Mouse (Mus musculus): ENCODE measurements around the gene Cradd. TPM values are rescaled to one million over a fixed set of nuclear protein-coding genes. Genes with fewer than 3 reads are reported as not detected.

The Cradd gene
- polyA plus RNA-seq, 2 experiments: 3.2 to 3.6 TPM

- 74% methylated on average over 7 of the region's 7 CpGs for WGBS (ENCODE audit: insufficient replicate concordance)
- ATAC-seq (ENCODE audit: insufficient read depth) (no peak), DNase-seq (ENCODE audit: low read depth in 3 of 3, low spot score in 3 of 3) (no peak)
- no peaks in the 10 kb centered on the region for H3K36me3 ChIP-seq (replicated peaks; ENCODE audit: control insufficient read depth, insufficient read depth, low read depth)
- no peak overlapping the region for H3K9ac ChIP-seq (replicated peaks)
- no peak for TF ChIP-seq EP300 (IDR thresholded peaks at IDR 0.05; ENCODE audit: low read depth)
- no peak overlapping the region for H3K4me3 ChIP-seq (ENCODE audit: insufficient read depth in 1 of 2, low read depth in 2 of 2, low read length in 2 of 2)
- no peak overlapping the region for H3K4me2 ChIP-seq (ENCODE audit: low read depth)
- H3K27me3 ChIP-seq (ENCODE audit: control insufficient read depth, insufficient read depth, low read length): peaks cover 15% of the 10 kb centered on the region
- no peak overlapping the region for H3K27ac ChIP-seq
- H3K9me3 ChIP-seq (ENCODE audit: control insufficient read depth, low read length): no peaks in the 10 kb centered on the region
- peaks cover 0 to 7% of the 10 kb centered on the region in 2 experiments; a peak in 2 of 4 replicates for H3K4me1 ChIP-seq (replicated peaks; ENCODE audit: control insufficient read depth in 2 of 2, insufficient read depth in 2 of 2, low read length in 1 of 2)
These were observed 54.8 kb downstream of the Cradd start for GRCm38 (mm10) chr10:95269151-95269550.

DNA sequence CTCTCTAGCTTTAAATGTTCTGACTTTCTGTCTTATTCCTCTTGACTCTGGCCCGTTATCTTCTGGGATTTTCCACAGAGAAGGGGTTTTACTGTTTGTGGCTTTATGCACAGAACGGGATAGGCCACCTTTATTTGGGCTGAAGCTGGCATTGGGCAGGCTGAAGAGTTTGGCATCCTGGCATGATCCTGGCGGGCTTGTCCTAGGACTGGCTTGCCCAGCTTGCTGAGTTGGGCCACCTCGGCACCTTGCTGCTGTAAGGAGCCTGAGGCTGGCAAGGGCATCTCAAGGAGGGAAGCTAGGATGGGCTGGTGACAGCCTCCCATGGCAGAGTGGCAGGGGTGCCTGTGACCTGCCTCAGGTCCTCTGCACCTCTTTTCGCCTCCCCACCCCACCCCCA, 55.6 kb downstream of the Cradd start:
- Histone ChIP-seq H3K9me3 (ENCODE audit: control insufficient read depth, low read length) (no peaks in the 10 kb centered on the region), H3K27ac (no peak overlapping the region), H3K36me3 (replicated peaks; ENCODE audit: control insufficient read depth, insufficient read depth, low read depth) (no peaks in the 10 kb centered on the region), H3K4me2 (ENCODE audit: low read depth) (no peak overlapping the region), H3K27me3 (ENCODE audit: control insufficient read depth, insufficient read depth, low read length) (peaks cover 16% of the 10 kb centered on the region), H3K4me1 (replicated peaks; ENCODE audit: control insufficient read depth in 2 of 2, insufficient read depth in 2 of 2, low read length in 1 of 2) (peaks cover 0 to 7% of the 10 kb centered on the region in 2 experiments; a peak in 2 of 4 replicates), H3K9ac (replicated peaks) (no peak overlapping the region), H3K4me3 (ENCODE audit: insufficient read depth in 1 of 2, low read depth in 2 of 2, low read length in 2 of 2) (no peak overlapping the region)
- whole genome bisulfite sequencing (ENCODE audit: insufficient replicate concordance): 58% methylated on average over 5 of the region's 5 CpGs
- TF ChIP-seq CTCF (IDR thresholded peaks at IDR 0.05; ENCODE audit: low read depth) (no peak), EP300 (IDR thresholded peaks at IDR 0.05; ENCODE audit: low read depth) (no peak)
- ATAC-seq (ENCODE audit: insufficient read depth) (no peak), DNase-seq (ENCODE audit: low read depth in 3 of 3, low spot score in 3 of 3) (no peak)

DNA sequence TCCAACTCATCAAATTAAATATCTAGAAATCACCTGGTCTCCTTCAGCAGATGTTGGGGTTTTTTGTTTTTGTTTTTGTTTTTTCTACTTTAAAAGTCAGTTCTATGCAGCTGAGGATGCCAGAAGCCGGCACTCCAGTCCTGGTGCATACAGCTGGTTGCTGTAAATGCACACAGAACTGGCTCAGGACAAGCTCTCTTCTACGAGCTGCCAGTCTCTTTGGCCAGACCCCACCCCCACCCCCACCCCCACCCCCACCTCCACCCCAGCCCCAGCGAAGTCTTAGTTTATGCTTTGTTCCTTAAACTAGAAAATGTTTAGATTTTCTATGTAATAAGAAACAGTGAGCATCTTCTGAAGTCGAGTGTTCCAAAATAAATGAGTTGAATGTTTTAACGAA, 57.0 kb downstream of the Cradd start:
- Histone ChIP-seq H3K9me3 (ENCODE audit: control insufficient read depth, low read length) (no peaks in the 10 kb centered on the region), H3K4me1 (replicated peaks; ENCODE audit: control insufficient read depth in 2 of 2, insufficient read depth in 2 of 2, low read length in 1 of 2) (peaks cover 0 to 10% of the 10 kb centered on the region in 2 experiments; a peak in 2 of 4 replicates), H3K4me2 (ENCODE audit: low read depth) (no peak overlapping the region), H3K27me3 (ENCODE audit: control insufficient read depth, insufficient read depth, low read length) (peaks cover 16% of the 10 kb centered on the region), H3K9ac (replicated peaks) (no peak overlapping the region), H3K4me3 (ENCODE audit: insufficient read depth in 1 of 2, low read depth in 2 of 2, low read length in 2 of 2) (no peak overlapping the region), H3K27ac (no peak overlapping the region), H3K36me3 (replicated peaks; ENCODE audit: control insufficient read depth, insufficient read depth, low read depth) (no peaks in the 10 kb centered on the region)
- no peak for DNase-seq (ENCODE audit: low read depth in 3 of 3, low spot score in 3 of 3)
- WGBS (ENCODE audit: insufficient replicate concordance): 33% methylated on average over 5 of the region's 5 CpGs
- ATAC-seq (ENCODE audit: insufficient read depth): no peak
- TF ChIP-seq EP300 (IDR thresholded peaks at IDR 0.05; ENCODE audit: low read depth): no peak
- no peak for TF ChIP-seq CTCF (IDR thresholded peaks at IDR 0.05; ENCODE audit: low read depth)

DNA sequence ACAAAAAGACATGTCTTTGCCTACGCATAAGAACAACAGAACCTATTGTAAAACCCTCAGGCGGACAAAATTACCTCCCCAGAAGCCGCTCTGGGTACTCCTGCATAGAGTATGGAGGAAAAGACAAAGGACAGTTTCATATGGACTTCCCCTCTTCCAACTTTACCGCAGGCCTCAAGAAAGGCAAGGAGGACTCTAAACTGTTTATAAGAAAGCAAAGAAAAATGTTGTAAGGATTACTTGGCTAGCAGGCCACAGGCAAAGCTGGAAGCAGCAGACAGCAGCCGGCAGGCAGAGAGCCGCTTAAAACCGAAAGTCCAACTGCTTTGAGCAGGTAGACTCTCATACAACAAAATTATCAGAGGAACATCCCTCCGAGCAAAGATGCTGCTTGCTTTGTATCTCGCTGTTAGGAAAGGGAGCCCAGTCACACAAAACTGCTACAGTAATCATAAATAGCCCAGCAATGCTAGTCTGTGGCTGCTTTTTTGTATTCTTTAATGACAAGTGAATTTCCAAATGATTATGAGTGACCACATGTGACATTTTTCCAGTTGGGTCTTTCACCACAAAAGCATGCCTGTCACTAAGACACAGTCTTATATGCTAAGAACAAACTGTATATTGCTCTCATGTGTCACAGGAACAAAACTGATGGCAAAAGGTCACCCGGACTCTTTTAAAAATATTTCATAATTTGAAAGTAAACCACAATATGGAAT, 57.7 kb downstream of the Cradd start:
- 53% methylated on average over 10 of the region's 10 CpGs for WGBS (ENCODE audit: insufficient replicate concordance)
- peaks cover 0 to 10% of the 10 kb centered on the region in 2 experiments; a peak in 2 of 4 replicates for H3K4me1 ChIP-seq (replicated peaks; ENCODE audit: control insufficient read depth in 2 of 2, insufficient read depth in 2 of 2, low read length in 1 of 2)
- no peak overlapping the region for H3K27ac ChIP-seq
- no peak for TF ChIP-seq EP300 (IDR thresholded peaks at IDR 0.05; ENCODE audit: low read depth)
- no peak for TF ChIP-seq CTCF (IDR thresholded peaks at IDR 0.05; ENCODE audit: low read depth)
- no peak overlapping the region for H3K4me3 ChIP-seq (ENCODE audit: insufficient read depth in 1 of 2, low read depth in 2 of 2, low read length in 2 of 2)
- no peaks in the 10 kb centered on the region for H3K9me3 ChIP-seq (ENCODE audit: control insufficient read depth, low read length)
- ATAC-seq (ENCODE audit: insufficient read depth) (no peak), DNase-seq (ENCODE audit: low read depth in 3 of 3, low spot score in 3 of 3) (no peak)
- no peak overlapping the region for H3K4me2 ChIP-seq (ENCODE audit: low read depth)
- H3K36me3 ChIP-seq (replicated peaks; ENCODE audit: control insufficient read depth, insufficient read depth, low read depth): no peaks in the 10 kb centered on the region
- H3K27me3 ChIP-seq (ENCODE audit: control insufficient read depth, insufficient read depth, low read length): peaks cover 16% of the 10 kb centered on the region
- H3K9ac ChIP-seq (replicated peaks): no peak overlapping the region

DNA sequence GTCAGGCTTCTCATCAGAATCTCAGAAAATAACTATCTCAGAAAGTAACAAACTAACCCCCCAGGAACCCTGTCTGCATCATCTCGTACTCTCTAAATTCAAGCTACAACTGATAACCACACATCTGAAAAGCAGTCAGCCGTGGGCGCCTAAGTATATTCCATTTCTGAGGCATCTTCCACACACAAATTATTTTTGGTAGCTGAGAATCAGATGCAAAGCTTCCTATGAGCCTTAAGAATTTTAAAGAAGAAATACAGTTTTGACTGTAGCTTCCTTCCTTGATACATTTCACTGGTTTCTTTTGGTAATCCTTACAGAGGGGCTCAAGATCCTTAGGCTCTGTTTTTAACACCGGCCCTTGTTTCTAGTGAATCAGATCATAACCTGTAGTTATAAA, 58.4 kb downstream of the Cradd start:
- H3K4me3 ChIP-seq (ENCODE audit: insufficient read depth in 1 of 2, low read depth in 2 of 2, low read length in 2 of 2): no peak overlapping the region

More for the DNA sequence above, 58.4 kb downstream of the Cradd start:
- DNase-seq (ENCODE audit: low read depth in 3 of 3, low spot score in 3 of 3): no peak
- Histone ChIP-seq H3K4me2 (ENCODE audit: low read depth) (peak overlapping the region; percentile 50), H3K9me3 (ENCODE audit: control insufficient read depth, low read length) (no peaks in the 10 kb centered on the region), H3K27me3 (ENCODE audit: control insufficient read depth, insufficient read depth, low read length) (peaks cover 16% of the 10 kb centered on the region), H3K27ac (no peak overlapping the region), H3K9ac (replicated peaks) (no peak overlapping the region), H3K4me1 (replicated peaks; ENCODE audit: control insufficient read depth in 2 of 2, insufficient read depth in 2 of 2, low read length in 1 of 2) (peaks cover 0 to 10% of the 10 kb centered on the region in 2 experiments; a peak in 2 of 4 replicates), H3K36me3 (replicated peaks; ENCODE audit: control insufficient read depth, insufficient read depth, low read depth) (no peaks in the 10 kb centered on the region)
- WGBS (ENCODE audit: insufficient replicate concordance): 35% methylated on average over 4 of the region's 4 CpGs
- no peak for TF ChIP-seq EP300 (IDR thresholded peaks at IDR 0.05; ENCODE audit: low read depth)
- TF ChIP-seq CTCF (IDR thresholded peaks at IDR 0.05; ENCODE audit: low read depth): no peak
- no peak for ATAC-seq (ENCODE audit: insufficient read depth)
